Mouse (Mus musculus) megakaryocyte, embryonic 14.5 days (primary cell): ENCODE measurements around the gene Fbxo28. TPM values are rescaled to one million over a fixed set of nuclear protein-coding genes. Genes with fewer than 3 reads are reported as not detected.

Source experiments
- H3K27me3 ChIP-seq: replicated peaks from 2 replicates; pipeline ENCODE3; 2012; ENCODE audit warnings: inconsistent platforms
- H3K36me3 ChIP-seq: replicated peaks from 2 replicates; pipeline ENCODE3; 2012; ENCODE audit warnings: low read length, inconsistent platforms, mixed read lengths
- H3K4me1 ChIP-seq: 2 replicates; pipeline ENCODE4 v1.6.1; 2012; ENCODE audit warnings: inconsistent platforms
- H3K4me3 ChIP-seq: replicated peaks from 2 replicates; pipeline ENCODE3; 2012; ENCODE audit warnings: moderate library complexity, mild to moderate bottlenecking, inconsistent platforms
- H3K9me3 ChIP-seq: 2 replicates; pipeline ENCODE4 v1.6.1; 2012; ENCODE audit warnings: inconsistent platforms
- FLI1 ChIP-seq: IDR thresholded peaks from 2 replicates; pipeline ENCODE4 v1.6.1; 2012; ENCODE audit warnings: low read length, inconsistent platforms, mixed read lengths
- GATA1 ChIP-seq: IDR thresholded peaks from 3 replicates; pipeline ENCODE4 v1.6.1; 2012; ENCODE audit warnings: mixed read lengths, low read length, inconsistent platforms, borderline replicate concordance
- polyA plus RNA-seq: library from polyadenylated mRNA; stranded (reverse); fragments of >175 nt; gene quantifications from 2 replicates; pipeline ENCODE4 v1.2.3, GENCODE M21; 2012; ENCODE audit warnings: low replicate concordance; ENCODE audit not compliant: insufficient read depth

The Fbxo28 gene
- polyA plus RNA-seq, 1 experiment, result 9.9 TPM

GRCm38 (mm10) chr1:182314201-182314600 lies 27.2 kb downstream of the Fbxo28 start:
- H3K4me3 ChIP-seq, result no peak overlapping the region
- no peak for TF ChIP-seq GATA1
- TF ChIP-seq FLI1, result no peak
- no peaks in the 10 kb centered on the region; the same call in 1 of the 2 replicates for H3K4me1 ChIP-seq
- H3K36me3 ChIP-seq, result peaks cover 81% of the 10 kb centered on the region
- H3K9me3 ChIP-seq, result peaks cover 3% of the 10 kb centered on the region
- no peaks in the 10 kb centered on the region for H3K27me3 ChIP-seq

- Histone ChIP-seq H3K4me3 (no peak overlapping the region), H3K36me3 (peaks cover 71% of the 10 kb centered on the region), H3K9me3 (peaks cover 3% of the 10 kb centered on the region), H3K27me3 (no peaks in the 10 kb centered on the region), H3K4me1 (no peaks in the 10 kb centered on the region)
- TF ChIP-seq FLI1 (no peak), GATA1 (no peak)
Observed at GRCm38 (mm10) chr1:182313181-182313580, 28.2 kb downstream of the Fbxo28 start.

GRCm38 (mm10) chr1:182311376-182311775 lies 30.1 kb downstream of the Fbxo28 start:
- H3K9me3 ChIP-seq, result peaks cover 7% of the 10 kb centered on the region
- no peak overlapping the region for H3K4me3 ChIP-seq
- peaks cover 2% of the 10 kb centered on the region for H3K27me3 ChIP-seq
- TF ChIP-seq GATA1, result no peak
- no peak for TF ChIP-seq FLI1
- no peaks in the 10 kb centered on the region for H3K4me1 ChIP-seq
- H3K36me3 ChIP-seq, result peaks cover 53% of the 10 kb centered on the region

- TF ChIP-seq GATA1 (no peak), FLI1 (no peak)
- Histone ChIP-seq H3K9me3 (peaks cover 7% of the 10 kb centered on the region), H3K36me3 (peaks cover 42% of the 10 kb centered on the region), H3K4me3 (no peak overlapping the region), H3K4me1 (no peaks in the 10 kb centered on the region), H3K27me3 (peaks cover 2% of the 10 kb centered on the region)
Observed at GRCm38 (mm10) chr1:182310316-182310715, 31.1 kb downstream of the Fbxo28 start.

GRCm38 (mm10) chr1:182309403-182309802 lies 32.0 kb downstream of the Fbxo28 start:
- TF ChIP-seq FLI1, result no peak
- no peak for TF ChIP-seq GATA1
- Histone ChIP-seq H3K27me3 (peaks cover 2% of the 10 kb centered on the region), H3K9me3 (peaks cover 7% of the 10 kb centered on the region), H3K4me1 (no peaks in the 10 kb centered on the region; the same call in 1 of the 2 replicates), H3K4me3 (no peak overlapping the region), H3K36me3 (peaks cover 33% of the 10 kb centered on the region)

- Histone ChIP-seq H3K27me3 (peaks cover 16% of the 10 kb centered on the region), H3K9me3 (peaks cover 7% of the 10 kb centered on the region), H3K4me3 (no peak overlapping the region), H3K4me1 (peaks cover 6% of the 10 kb centered on the region), H3K36me3 (no peaks in the 10 kb centered on the region)
- TF ChIP-seq GATA1 (no peak), FLI1 (no peak)
Observed at GRCm38 (mm10) chr1:182302916-182303315, 38.5 kb downstream of the Fbxo28 start.

- no peaks in the 10 kb centered on the region for H3K36me3 ChIP-seq
Observed at GRCm38 (mm10) chr1:182302176-182302870, 39.1 kb downstream of the Fbxo28 start.

GRCm38 (mm10) chr1:182297821-182298220 lies 43.6 kb downstream of the Fbxo28 start:
- Histone ChIP-seq H3K9me3 (peaks cover 15% of the 10 kb centered on the region), H3K4me3 (no peak overlapping the region), H3K4me1 (peaks cover 9% of the 10 kb centered on the region), H3K27me3 (peaks cover 19% of the 10 kb centered on the region), H3K36me3 (no peaks in the 10 kb centered on the region)
- TF ChIP-seq FLI1, result no peak
- no peak for TF ChIP-seq GATA1

More at GRCm38 (mm10) chr1:182302176-182302870, 39.1 kb downstream of the Fbxo28 start:
- H3K9me3 ChIP-seq, result peaks cover 6% of the 10 kb centered on the region
- peaks cover 15% of the 10 kb centered on the region for H3K27me3 ChIP-seq
- TF ChIP-seq FLI1 (no peak), GATA1 (no peak)
- no peak overlapping the region for H3K4me3 ChIP-seq
- peaks cover 6% of the 10 kb centered on the region for H3K4me1 ChIP-seq

GRCm38 (mm10) chr1:182297246-182297645 lies 44.2 kb downstream of the Fbxo28 start:
- H3K36me3 ChIP-seq, result no peaks in the 10 kb centered on the region
- H3K4me3 ChIP-seq, result no peak overlapping the region
- peaks cover 17% of the 10 kb centered on the region for H3K27me3 ChIP-seq
- peaks cover 15% of the 10 kb centered on the region for H3K9me3 ChIP-seq
- TF ChIP-seq GATA1 (no peak), FLI1 (no peak)
- peaks cover 12% of the 10 kb centered on the region for H3K4me1 ChIP-seq

- TF ChIP-seq GATA1, result no peak
- no peak for TF ChIP-seq FLI1
- Histone ChIP-seq H3K4me3 (no peak overlapping the region), H3K36me3 (no peaks in the 10 kb centered on the region), H3K4me1 (peaks cover 12% of the 10 kb centered on the region), H3K27me3 (peaks cover 14% of the 10 kb centered on the region), H3K9me3 (peaks cover 15% of the 10 kb centered on the region)
Observed at GRCm38 (mm10) chr1:182296816-182297215, 44.6 kb downstream of the Fbxo28 start.
